8 mouse cellular contexts compared by ENCODE assay signal in the genomic region with DNA sequence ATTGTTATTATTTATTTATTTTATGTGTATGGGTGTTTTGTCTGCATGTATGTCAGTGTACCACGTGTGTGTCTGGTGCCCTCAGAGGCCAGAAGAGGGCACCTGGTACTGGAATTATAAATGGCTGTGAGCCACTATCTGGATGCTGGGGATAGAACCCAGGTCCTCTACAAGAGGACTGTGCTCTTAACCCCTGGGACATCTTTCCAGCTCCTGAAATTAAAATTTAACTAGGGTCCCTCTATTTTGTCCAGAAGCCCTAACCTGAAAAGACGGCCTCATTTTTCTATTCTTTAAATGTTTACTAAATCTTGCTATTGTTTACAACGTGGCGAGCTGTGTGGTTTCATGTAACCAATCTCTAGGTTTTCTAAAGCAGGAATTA. TPM values are rescaled to one million over a fixed set of nuclear protein-coding genes. Genes with fewer than 3 reads are reported as not detected.
DNase-seq lines count a peak whose midpoint lies in the region; ATAC-seq and TF ChIP-seq lines count a peak whose summit lies in the region.

No protein-coding gene starts in this region.

- H3K27me3 ChIP-seq in embryonic facial prominence, embryonic 14.5 days (replicated peaks; ENCODE audit: control insufficient read depth, insufficient read depth, low read length) = peaks cover 16% of the 10 kb centered on the region
- 0 out of 2 replicates have a peak, but pooled peaks cover 6% of the 10 kb centered on the region for H3K27me3 ChIP-seq in kidney, postnatal 0 days (ENCODE audit: insufficient read depth, low read length)
- H3K27me3 ChIP-seq in midbrain, embryonic 16.5 days (ENCODE audit: control insufficient read depth, insufficient read depth, low read depth, low read length) = no peaks in the 10 kb centered on the region

- H3K9me3 ChIP-seq in embryonic facial prominence, embryonic 14.5 days (ENCODE audit: control insufficient read depth, low read length) = no peaks in the 10 kb centered on the region
- H3K9me3 ChIP-seq in kidney, postnatal 0 days (replicated peaks; ENCODE audit: low read length) = no peaks in the 10 kb centered on the region
- no peaks in the 10 kb centered on the region for H3K9me3 ChIP-seq in midbrain, embryonic 16.5 days (replicated peaks; ENCODE audit: control insufficient read depth, low read length, poor library complexity, severe bottlenecking)

- DNase-seq in cerebellum, adult 9-11 months = peak; percentile 63
- no peak for DNase-seq in cerebellum, adult 11 months
- peak; percentile 35 for DNase-seq in 3T3-L1 (ENCODE audit: low read depth, low spot score)
- DNase-seq in embryonic facial prominence, embryonic 14.5 days (ENCODE audit: low spot score) = no peak
- DNase-seq in kidney, postnatal 0 days (ENCODE audit: low spot score) = no peak
- DNase-seq in layer of hippocampus, postnatal 14 days (ENCODE audit: low spot score in 2 of 2) = no peak
- DNase-seq in right cerebral cortex, postnatal 10 days (ENCODE audit: low spot score in 2 of 2) = no peak

- H3K9ac ChIP-seq in embryonic facial prominence, embryonic 14.5 days (ENCODE audit: low read depth, low read length) = peak overlapping the region; percentile 100; the same call in 1 of the 2 replicates
- no peak overlapping the region for H3K9ac ChIP-seq in kidney, postnatal 0 days (ENCODE audit: low read depth, low read length)
- H3K9ac ChIP-seq in midbrain, embryonic 16.5 days (ENCODE audit: low read depth, low read length) = peak overlapping the region; percentile 100; the same call in 1 of the 2 replicates

- peaks cover 16% of the 10 kb centered on the region for H3K4me1 ChIP-seq in embryonic facial prominence, embryonic 14.5 days (ENCODE audit: control insufficient read depth, insufficient read depth, low read length)
- H3K4me1 ChIP-seq in kidney, postnatal 0 days (replicated peaks; ENCODE audit: insufficient read depth, low read length) = peaks cover 17% of the 10 kb centered on the region
- H3K4me1 ChIP-seq in midbrain, embryonic 16.5 days (ENCODE audit: control insufficient read depth, insufficient read depth, low read length) = peaks cover 35% of the 10 kb centered on the region

- 26% methylated on average over 4 of the region's 4 CpGs for WGBS in embryonic facial prominence, embryonic 14.5 days
- WGBS in kidney, postnatal 0 days = 28% methylated on average over 4 of the region's 4 CpGs
- WGBS in midbrain, embryonic 16.5 days = 26% methylated on average over 4 of the region's 4 CpGs

- no peak overlapping the region for H3K27ac ChIP-seq in embryonic facial prominence, embryonic 14.5 days (replicated peaks; ENCODE audit: low read depth, low read length)
- H3K27ac ChIP-seq in kidney, postnatal 0 days = no peak overlapping the region
- H3K27ac ChIP-seq in midbrain, embryonic 16.5 days (ENCODE audit: low read length) = peak overlapping the region; percentile 94

- peak overlapping the region; percentile 100 for H3K4me3 ChIP-seq in embryonic facial prominence, embryonic 14.5 days (ENCODE audit: low read depth, low read length)
- H3K4me3 ChIP-seq in kidney, postnatal 0 days (replicated peaks; ENCODE audit: low read depth, low read length) = no peak overlapping the region
- peak overlapping the region; percentile 99 for H3K4me3 ChIP-seq in midbrain, embryonic 16.5 days (ENCODE audit: low read depth, low read length)

- peak; percentile 32; the same call in 1 of the 2 replicates for TF ChIP-seq CTCF in kidney, postnatal 0 days (IDR thresholded peaks at IDR 0.05; ENCODE audit: low read depth)

- H3K36me3 ChIP-seq in embryonic facial prominence, embryonic 14.5 days (ENCODE audit: control insufficient read depth, insufficient read depth, low read length) = peaks cover 24% of the 10 kb centered on the region
- H3K36me3 ChIP-seq in kidney, postnatal 0 days (ENCODE audit: insufficient read depth, low read length) = peaks cover 10% of the 10 kb centered on the region; the same call in 1 of the 2 replicates
- H3K36me3 ChIP-seq in midbrain, embryonic 16.5 days (ENCODE audit: control insufficient read depth, insufficient read depth, low read length) = 0 out of 2 replicates have a peak, but pooled peaks cover 2% of the 10 kb centered on the region

- peak overlapping the region; percentile 83 for H3K4me2 ChIP-seq in embryonic facial prominence, embryonic 14.5 days (ENCODE audit: low read depth, low read length)
- peak overlapping the region; percentile 25 for H3K4me2 ChIP-seq in kidney, postnatal 0 days (ENCODE audit: low read length)
- peak overlapping the region; percentile 89 for H3K4me2 ChIP-seq in midbrain, embryonic 16.5 days (ENCODE audit: low read length)

- ATAC-seq in embryonic facial prominence, embryonic 14.5 days (ENCODE audit: low read depth) = no peak; the same call in 1 of the 2 replicates
- ATAC-seq in kidney, postnatal 0 days (replicated peaks; ENCODE audit: low FRiP score, low read depth) = no peak
- ATAC-seq in midbrain, embryonic 16.5 days = peak; percentile 29; the same call in 1 of the 2 replicates

RNA-seq across cellular contexts. Expression of gene Dctn2, which starts 0.4 kb away (rescaled TPM):
- 166 and 186 TPM in 2 replicates for polyA plus RNA-seq in embryonic facial prominence, embryonic 14.5 days (2014; fragmentation: Nextera tagmentation; extraction: Ambion mirVana)
- polyA plus RNA-seq in kidney, postnatal 0 days (2015; fragmentation: Nextera tagmentation; extraction: Ambion mirVana) = 177 and 190 TPM in 2 replicates
- 332 and 345 TPM in 2 replicates for polyA plus RNA-seq in midbrain, embryonic 16.5 days (2015; fragmentation: Nextera tagmentation; extraction: Ambion mirVana)
- 100 to 1,000 TPM; 298 to 304 TPM for total RNA-seq in layer of hippocampus, postnatal 14 days (2021)

RNA-seq across cellular contexts. Expression of gene Kif5a, which starts 2.6 kb away (rescaled TPM):
- 13.7 and 14.6 TPM in 2 replicates for polyA plus RNA-seq in embryonic facial prominence, embryonic 14.5 days (2014; fragmentation: Nextera tagmentation; extraction: Ambion mirVana)
- polyA plus RNA-seq in kidney, postnatal 0 days (2015; fragmentation: Nextera tagmentation; extraction: Ambion mirVana) = 0.28 and 0.47 TPM in 2 replicates
- polyA plus RNA-seq in midbrain, embryonic 16.5 days (2015; fragmentation: Nextera tagmentation; extraction: Ambion mirVana) = 113 and 120 TPM in 2 replicates
- total RNA-seq in layer of hippocampus, postnatal 14 days (2021) = 100 to 1,000 TPM; 413 to 455 TPM

RNA-seq across cellular contexts. Expression of gene Mbd6, which starts 23.1 kb away (rescaled TPM):
- polyA plus RNA-seq in embryonic facial prominence, embryonic 14.5 days (2014; fragmentation: Nextera tagmentation; extraction: Ambion mirVana) = 15.8 and 17.6 TPM in 2 replicates
- 10.5 and 10.7 TPM in 2 replicates for polyA plus RNA-seq in kidney, postnatal 0 days (2015; fragmentation: Nextera tagmentation; extraction: Ambion mirVana)
- polyA plus RNA-seq in midbrain, embryonic 16.5 days (2015; fragmentation: Nextera tagmentation; extraction: Ambion mirVana) = 12.6 and 15.3 TPM in 2 replicates
- 10 to 100 TPM; 46.0 to 53.3 TPM for total RNA-seq in layer of hippocampus, postnatal 14 days (2021)

RNA-seq across cellular contexts. Expression of gene Mars, which starts 45.9 kb away (rescaled TPM):
- 106 and 108 TPM in 2 replicates for polyA plus RNA-seq in embryonic facial prominence, embryonic 14.5 days (2014; fragmentation: Nextera tagmentation; extraction: Ambion mirVana)
- polyA plus RNA-seq in kidney, postnatal 0 days (2015; fragmentation: Nextera tagmentation; extraction: Ambion mirVana) = 99.1 and 103 TPM in 2 replicates
- polyA plus RNA-seq in midbrain, embryonic 16.5 days (2015; fragmentation: Nextera tagmentation; extraction: Ambion mirVana) = 123 and 128 TPM in 2 replicates
- total RNA-seq in layer of hippocampus, postnatal 14 days (2021) = 10 to 100 TPM; 56.3 to 59.4 TPM

RNA-seq across cellular contexts. Expression of gene Pip4k2c, which starts 54.3 kb away (rescaled TPM):
- polyA plus RNA-seq in embryonic facial prominence, embryonic 14.5 days (2014; fragmentation: Nextera tagmentation; extraction: Ambion mirVana) = 19.3 and 20.7 TPM in 2 replicates
- 45.0 and 50.1 TPM in 2 replicates for polyA plus RNA-seq in kidney, postnatal 0 days (2015; fragmentation: Nextera tagmentation; extraction: Ambion mirVana)
- 16.9 and 18.4 TPM in 2 replicates for polyA plus RNA-seq in midbrain, embryonic 16.5 days (2015; fragmentation: Nextera tagmentation; extraction: Ambion mirVana)
- 10 to 100 TPM; 65.7 to 69.2 TPM for total RNA-seq in layer of hippocampus, postnatal 14 days (2021)

Comparison
In these comparisons a context has a peak if more than half of its experiments do, and no peak if none do; other contexts are left out.
1. DNase-seq: peak in cerebellum, adult 9-11 months (single experiment) and 3T3-L1 (single experiment); none in cerebellum, adult 11 months (single experiment), embryonic facial prominence, embryonic 14.5 days (single experiment), kidney, postnatal 0 days (single experiment), layer of hippocampus, postnatal 14 days (0 of 2) and right cerebral cortex, postnatal 10 days (0 of 2).
2. H3K4me2 ChIP-seq: peak in every context shown above with its lines; median percentile 89 in midbrain, embryonic 16.5 days; 83 in embryonic facial prominence, embryonic 14.5 days; 25 in kidney, postnatal 0 days.